Mouse (Mus musculus) yolk sac, embryonic 10.5 days (tissue): Measurements from ENCODE around the gene H13.

Experiments
- DNase-seq: peaks from one replicate; pipeline ENCODE4 v3.0.0-alpha.2; 2017; ENCODE audit warnings: low spot score

The H13 gene

DNA sequence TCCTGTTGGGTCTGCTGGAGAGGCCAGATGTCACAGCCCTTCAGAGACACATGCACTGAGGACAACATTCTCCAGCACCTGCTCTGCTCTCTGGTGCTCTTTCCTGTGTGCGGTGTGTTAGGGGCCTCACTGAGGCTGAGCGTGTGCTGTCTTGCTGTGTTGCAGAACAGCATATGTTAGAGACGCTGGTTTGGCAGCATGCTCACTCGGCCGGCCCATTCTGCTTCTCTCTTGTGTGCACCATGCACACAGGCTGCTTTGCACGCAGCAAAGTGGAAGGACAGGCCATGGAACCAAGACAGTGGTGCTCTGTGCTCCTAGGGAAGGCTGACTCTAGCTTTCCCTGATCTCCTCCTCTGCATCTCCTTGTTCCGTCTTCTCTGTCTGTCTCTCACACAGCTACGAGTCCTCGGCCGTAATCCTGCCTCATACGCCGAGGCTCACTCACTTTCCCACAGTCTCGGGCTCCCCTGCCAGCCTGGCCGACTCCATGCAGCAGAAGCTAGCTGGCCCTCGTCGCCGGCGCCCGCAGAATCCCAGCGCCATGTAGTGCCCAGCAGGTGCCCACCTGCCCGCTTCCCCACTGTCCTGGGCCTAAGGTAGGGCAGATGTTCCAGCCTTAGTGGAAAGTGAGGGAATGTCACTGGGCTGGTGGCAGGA lies 34.5 kb downstream of the H13 start:
- no peak for DNase-seq

GRCm38 (mm10) chr2:152704256-152704605 lies 35.0 kb downstream of the H13 start:
- no peak for DNase-seq

DNA sequence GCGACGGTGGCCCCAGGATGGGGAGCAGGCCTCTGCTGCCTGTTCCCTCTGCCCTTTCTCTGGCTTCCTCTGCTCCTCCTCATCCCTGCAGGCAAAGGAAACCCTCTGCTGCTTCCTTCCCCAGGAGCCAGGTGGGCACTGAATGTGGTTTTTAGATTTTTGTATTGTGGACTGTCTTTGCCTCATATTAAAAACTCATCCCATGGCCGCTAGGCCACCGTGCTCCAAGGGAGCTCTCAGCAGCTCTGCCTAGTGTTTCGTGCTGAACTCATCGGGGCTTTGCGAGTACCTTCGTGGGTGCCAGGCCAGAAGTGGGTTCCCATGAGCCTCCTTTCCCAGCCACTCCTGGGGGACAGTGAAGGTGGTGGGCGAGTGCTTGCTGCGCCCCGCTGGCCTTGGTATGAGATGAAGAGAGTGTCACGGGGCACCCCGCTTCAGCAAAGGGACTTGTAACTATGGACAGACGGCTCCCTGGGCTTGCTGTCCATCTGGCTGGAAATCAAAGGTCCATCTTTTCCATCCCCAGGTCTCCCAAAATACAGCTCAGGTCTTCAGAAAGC lies 35.6 kb downstream of the H13 start:
- DNase-seq: no peak

DNA sequence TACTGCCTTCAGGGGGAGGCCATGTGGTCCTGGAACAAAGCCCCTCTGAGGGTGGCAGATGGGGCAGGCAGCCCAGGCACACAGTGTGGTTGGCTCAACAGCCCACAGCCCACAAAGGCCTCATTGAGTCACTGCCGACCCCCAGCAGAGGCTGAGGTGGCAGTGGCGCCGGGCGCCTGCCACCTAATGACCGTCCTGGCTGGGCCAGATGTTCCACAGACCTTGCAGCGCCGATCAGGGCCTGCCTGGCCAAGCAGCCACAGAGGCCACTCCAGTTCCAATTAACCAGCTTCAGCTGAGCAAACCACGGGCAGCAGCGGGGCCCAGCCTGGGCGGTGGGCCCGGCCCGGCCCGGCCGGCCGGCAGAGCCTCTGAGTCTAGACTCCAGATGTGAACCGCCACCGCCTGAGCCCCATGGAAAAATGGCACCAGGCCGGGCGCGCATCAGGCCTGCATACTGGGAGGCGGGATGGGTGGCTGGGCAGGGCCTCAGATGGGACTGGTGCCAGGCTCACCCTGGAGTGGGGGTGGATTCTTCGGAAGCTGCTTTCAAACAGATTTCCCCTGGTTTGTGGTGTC lies 36.8 kb downstream of the H13 start:
- DNase-seq: no peak

DNA sequence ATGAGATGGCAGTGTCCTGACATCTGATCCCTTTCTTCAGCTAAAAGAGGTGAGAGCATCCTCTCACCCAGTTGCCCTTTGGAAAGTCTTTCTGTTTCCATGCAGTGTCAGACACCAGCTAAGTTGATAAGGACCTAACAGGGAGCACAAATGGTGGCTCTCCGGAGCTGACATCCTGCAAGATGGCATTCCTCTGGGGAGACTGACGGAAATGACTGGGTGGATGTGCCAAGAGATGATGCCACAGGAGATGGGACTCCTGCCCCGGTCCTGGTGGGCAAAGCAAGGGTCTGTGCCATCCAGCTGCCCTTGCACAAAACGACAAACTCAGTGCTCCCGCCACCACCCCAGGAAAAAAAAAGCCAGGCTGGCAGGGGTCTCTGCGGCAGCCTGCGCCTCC lies 37.9 kb downstream of the H13 start:
- DNase-seq: no peak

- peak; percentile 89 for DNase-seq
Measured at GRCm38 (mm10) chr2:152707627-152708026, 38.4 kb downstream of the H13 start.

GRCm38 (mm10) chr2:152709066-152709465 lies 39.8 kb downstream of the H13 start:
- DNase-seq: no peak

DNA sequence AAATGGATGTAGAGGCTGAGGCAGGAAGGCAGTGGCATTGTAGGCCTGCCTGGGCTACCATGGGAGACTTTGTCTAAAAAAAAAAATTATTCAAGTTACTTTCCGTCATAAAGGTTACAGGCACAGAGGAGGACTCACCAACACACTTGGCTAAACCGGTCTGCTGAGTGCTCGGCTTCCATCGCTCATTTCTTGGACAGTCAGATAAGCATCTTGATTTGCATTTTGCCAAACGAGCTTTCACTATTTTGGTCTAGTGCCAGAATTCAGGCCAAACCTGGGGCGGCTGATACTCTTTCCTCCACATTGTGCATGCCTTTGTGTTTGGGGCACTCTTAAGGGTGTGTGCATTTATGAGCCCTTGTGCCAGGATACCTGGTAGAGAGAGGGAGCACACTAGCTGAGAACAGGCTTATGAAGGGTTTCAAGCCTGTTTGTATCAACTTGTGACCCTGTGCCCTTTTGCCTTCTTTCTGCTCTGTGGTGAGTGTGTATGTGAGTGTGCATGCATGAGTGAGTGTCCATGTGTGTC lies 47.0 kb downstream of the H13 start:
- no peak for DNase-seq

DNA sequence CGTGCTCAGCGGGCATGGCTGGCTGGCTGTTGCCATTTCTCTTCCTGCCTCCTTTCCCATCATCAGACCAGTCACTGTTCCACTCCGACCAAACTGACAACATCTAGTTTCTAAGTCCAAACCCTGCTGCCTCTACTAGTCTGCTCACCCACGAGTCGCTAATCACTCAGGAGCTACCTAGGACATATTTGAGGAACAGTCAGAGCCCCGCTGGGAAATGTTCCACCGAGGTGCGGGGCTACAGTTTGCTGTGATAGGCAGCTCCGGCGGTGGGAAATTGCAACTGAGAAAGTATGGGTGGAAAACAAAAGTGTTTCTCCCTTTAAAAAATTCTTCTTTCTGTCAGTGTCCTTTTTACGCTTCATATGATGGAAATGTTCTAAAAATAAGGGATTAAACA lies 48.4 kb downstream of the H13 start:
- no peak for DNase-seq

GRCm38 (mm10) chr2:152718076-152718475 lies 48.8 kb downstream of the H13 start:
- no peak for DNase-seq

DNA sequence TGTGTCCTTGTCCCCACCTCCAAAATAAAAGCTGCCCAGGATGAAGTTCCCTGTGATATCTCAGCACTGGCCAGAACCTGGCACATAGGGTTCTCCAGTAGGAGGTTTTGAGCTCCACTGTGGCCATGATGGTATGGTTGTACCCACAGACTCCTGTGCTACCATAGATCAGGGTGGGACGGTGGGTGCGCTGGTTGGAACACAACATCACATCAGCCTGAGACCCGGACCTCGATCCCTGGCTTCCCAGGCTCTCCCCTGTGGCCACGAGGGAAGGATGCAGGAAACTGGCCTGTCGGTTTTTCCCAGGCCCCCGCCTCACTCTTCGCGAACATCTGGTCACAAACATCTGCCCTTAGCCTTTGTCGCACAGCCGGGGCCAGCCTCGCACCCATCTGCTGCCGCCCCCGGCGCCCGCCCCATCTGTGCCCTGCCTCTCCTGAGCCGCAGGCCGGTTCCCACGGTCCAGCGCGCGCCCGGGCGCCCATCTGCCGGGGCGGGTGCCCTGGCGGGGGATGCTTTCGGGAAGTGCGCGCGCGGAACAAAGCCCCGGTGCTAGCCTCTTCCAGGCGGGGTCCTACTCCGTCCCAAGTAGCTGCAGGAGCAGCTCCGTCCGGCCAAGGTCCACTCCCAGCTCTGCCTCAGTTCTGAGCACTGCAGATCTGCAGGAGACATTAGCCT lies 54.5 kb downstream of the H13 start:
- no peak for DNase-seq

GRCm38 (mm10) chr2:152724332-152724723 lies 55.1 kb downstream of the H13 start:
- DNase-seq: no peak

DNA sequence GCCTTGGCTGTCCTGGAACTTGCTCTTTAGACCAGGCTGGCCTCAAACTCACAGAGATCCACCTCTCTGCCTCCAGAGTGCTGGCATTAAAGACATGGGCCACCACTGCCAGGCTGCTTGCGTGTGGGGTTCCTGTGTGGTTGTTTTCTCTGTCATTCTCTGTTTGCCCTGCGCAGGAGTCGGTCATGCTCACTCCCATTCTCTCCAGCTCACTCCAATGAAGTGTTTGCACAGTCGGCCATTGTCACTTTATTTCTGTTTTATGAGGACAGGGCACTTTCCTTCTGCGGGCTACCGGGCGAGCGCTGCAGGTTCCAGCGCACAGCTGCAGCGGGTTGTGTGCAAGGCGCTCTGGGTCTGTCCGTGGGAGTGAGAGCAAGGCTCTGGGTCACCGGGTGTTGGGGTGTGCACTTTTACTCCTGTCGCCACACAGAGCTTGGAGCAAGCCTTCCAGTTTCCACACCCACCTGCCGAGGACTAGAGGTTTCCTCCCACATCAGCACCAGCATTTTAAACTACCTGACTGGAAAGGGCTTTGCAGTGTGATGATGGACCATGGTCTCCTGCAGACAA lies 56.0 kb downstream of the H13 start:
- DNase-seq: no peak

- no peak for DNase-seq
Measured at GRCm38 (mm10) chr2:152726213-152726612, 57.0 kb downstream of the H13 start.

DNA sequence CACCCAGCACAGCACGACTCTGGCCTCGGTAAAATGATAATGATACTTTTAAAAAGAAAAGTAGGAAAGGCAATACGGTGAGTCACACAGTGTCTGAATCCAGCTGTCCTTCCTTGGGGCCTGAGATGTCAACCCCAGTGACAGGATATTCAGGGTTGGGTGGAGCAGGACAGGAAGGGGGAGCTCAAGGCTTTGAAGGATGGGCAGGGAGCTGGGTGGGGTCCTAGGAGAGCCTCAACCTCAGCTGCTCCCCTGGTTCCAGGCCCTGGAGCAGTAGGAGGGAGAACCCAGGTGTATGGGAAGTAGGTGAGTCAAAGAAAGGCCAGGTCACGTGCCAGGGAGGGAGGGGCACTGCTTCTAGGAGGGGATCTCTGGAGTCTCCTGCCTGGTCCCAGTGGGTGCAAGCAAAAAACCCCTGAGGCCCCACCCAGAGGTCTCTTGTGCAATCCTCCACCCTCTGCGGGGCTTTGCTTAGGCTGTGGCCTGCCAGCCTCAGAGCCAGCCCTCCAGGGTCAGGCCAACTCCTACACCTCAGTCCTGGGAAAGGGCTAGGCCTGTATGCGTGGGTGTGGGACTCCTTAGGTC lies 57.6 kb downstream of the H13 start:
- no peak for DNase-seq

DNA sequence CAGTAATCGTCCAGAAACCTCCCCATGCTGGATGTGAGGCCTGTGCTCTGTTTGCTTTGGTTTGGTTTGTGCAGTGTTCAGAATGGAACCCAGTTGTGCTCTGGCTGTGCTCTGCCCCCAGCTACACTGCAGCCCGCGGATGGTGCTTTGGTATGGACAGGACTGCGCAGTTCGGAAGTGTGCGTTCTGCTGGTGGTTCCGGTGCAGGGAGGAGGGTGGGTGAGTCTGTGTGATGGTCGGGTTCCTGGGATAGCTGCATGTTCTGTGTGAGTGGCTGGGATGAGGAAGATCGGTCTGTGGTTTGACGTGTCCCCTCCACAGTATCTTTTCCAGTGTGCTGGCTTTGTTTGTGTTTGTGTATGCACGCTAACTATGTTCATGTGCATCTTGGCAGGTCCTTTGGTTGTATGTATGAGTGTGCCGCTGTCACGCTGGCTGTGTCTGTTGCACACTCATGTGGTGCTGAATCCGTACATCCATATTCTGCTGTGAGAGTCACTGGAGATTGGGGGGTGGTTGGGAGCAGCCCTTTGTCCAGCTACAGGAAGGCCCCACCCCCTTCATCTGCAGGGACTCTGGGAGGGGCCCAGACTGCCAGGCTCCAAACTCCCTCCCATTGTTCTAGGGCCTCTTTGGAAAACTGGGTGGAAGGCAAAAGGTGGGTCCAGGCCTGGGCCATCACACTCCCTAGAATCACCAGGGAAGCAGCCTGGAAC lies 58.7 kb downstream of the H13 start:
- no peak for DNase-seq

DNA sequence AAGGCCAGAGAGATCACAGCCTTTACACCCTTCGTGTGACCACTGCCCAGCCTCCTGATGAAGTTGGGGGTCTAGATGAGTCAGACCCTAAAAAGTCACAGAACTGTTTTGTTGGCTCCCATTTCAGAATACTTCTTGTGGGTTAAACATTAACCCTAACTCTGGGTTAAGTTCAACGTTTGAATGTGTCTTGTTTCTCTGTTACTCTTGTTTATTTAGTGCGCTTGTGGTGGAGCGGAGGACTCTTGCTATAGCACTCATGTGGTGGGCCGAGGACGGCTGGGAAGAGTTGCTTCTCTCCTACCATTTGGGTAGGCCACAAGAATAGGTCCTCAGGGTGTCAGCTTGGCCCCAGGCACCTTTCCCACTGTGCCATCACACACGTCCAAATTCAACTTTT lies 59.3 kb downstream of the H13 start:
- peak; percentile 62 for DNase-seq

- peak; percentile 93 for DNase-seq
Measured at GRCm38 (mm10) chr2:152729013-152729635, 59.9 kb downstream of the H13 start.

GRCm38 (mm10) chr2:152729636-152730020 lies 60.4 kb downstream of the H13 start:
- DNase-seq: peak; percentile 78

GRCm38 (mm10) chr2:152733201-152733600 lies 63.9 kb downstream of the H13 start:
- no peak for DNase-seq

- DNase-seq: no peak
Measured at GRCm38 (mm10) chr2:152734501-152734900, 65.2 kb downstream of the H13 start.
